Mouse (Mus musculus) embryo, embryonic 10 days (tissue): Measurements from ENCODE around the gene Tango2.
"Not testable (repeated sequence)": the region's sequence is repeated elsewhere in the genome, so short reads cannot be mapped to it uniquely, and the experiment has no call there.

ENCODE experiments used
- DNase-seq: peaks from one replicate; pipeline ENCODE4 v3.0.0-alpha.2; 2015; ENCODE audit warnings: low spot score

Tango2 gene

GRCm38 (mm10) chr16:18342650-18343570, 5.0 kb downstream of the Tango2 start:
- no peak for DNase-seq

- no peak for DNase-seq
Observed at GRCm38 (mm10) chr16:18342076-18342475, 5.8 kb downstream of the Tango2 start.

- DNase-seq = no peak
Observed at GRCm38 (mm10) chr16:18341605-18342004, 6.3 kb downstream of the Tango2 start.

GRCm38 (mm10) chr16:18339866-18340265, 8.0 kb downstream of the Tango2 start:
- DNase-seq = no peak

- no peak for DNase-seq
Observed at GRCm38 (mm10) chr16:18337261-18337660, 10.6 kb downstream of the Tango2 start.

GRCm38 (mm10) chr16:18335981-18336380, 11.9 kb downstream of the Tango2 start:
- DNase-seq = no peak

GRCm38 (mm10) chr16:18333976-18334375, 13.9 kb downstream of the Tango2 start:
- DNase-seq = no peak

- no peak for DNase-seq
Observed at GRCm38 (mm10) chr16:18328524-18328923, 19.4 kb downstream of the Tango2 start.

- no peak for DNase-seq
Observed at GRCm38 (mm10) chr16:18327936-18328335, 20.0 kb downstream of the Tango2 start.

GRCm38 (mm10) chr16:18325741-18326140, 22.2 kb downstream of the Tango2 start:
- DNase-seq = no peak

- DNase-seq = no peak
Observed at GRCm38 (mm10) chr16:18324031-18324430, 23.9 kb downstream of the Tango2 start.

GRCm38 (mm10) chr16:18323460-18323859, 24.4 kb downstream of the Tango2 start:
- no peak for DNase-seq

- DNase-seq = no peak
Observed at GRCm38 (mm10) chr16:18321443-18321842, 26.5 kb downstream of the Tango2 start.

- no peak for DNase-seq
Observed at GRCm38 (mm10) chr16:18318992-18319391, 28.9 kb downstream of the Tango2 start.

GRCm38 (mm10) chr16:18308159-18308558, 39.7 kb downstream of the Tango2 start:
- no peak for DNase-seq

GRCm38 (mm10) chr16:18289614-18290013, 58.3 kb downstream of the Tango2 start:
- DNase-seq = not testable (repeated sequence)

GRCm38 (mm10) chr16:18289067-18289588, 58.8 kb downstream of the Tango2 start, which contains the start of gene Dgcr8:
Dgcr8 (minus strand) TSS chr16:18289246.
- peak; percentile 98 for DNase-seq

GRCm38 (mm10) chr16:18288581-18289061, 59.3 kb downstream of the Tango2 start:
- DNase-seq = peak; percentile 49

- DNase-seq = peak; percentile 32
Observed at GRCm38 (mm10) chr16:18288166-18288565, 59.7 kb downstream of the Tango2 start.

GRCm38 (mm10) chr16:18275166-18275565, 72.7 kb downstream of the Tango2 start:
- DNase-seq = no peak

- DNase-seq = no peak
Observed at GRCm38 (mm10) chr16:18268182-18268581, 79.7 kb downstream of the Tango2 start.

- DNase-seq = no peak
Observed at GRCm38 (mm10) chr16:18265024-18265423, 82.9 kb downstream of the Tango2 start.

GRCm38 (mm10) chr16:18258221-18258620, 89.7 kb downstream of the Tango2 start, which contains the start of gene Gm49776:
Gm49776 (minus strand) TSS chr16:18258321.
- no peak for DNase-seq
